Mouse (Mus musculus) brain, embryonic 18.5 days (tissue): Measurements from ENCODE around the gene Mmp20.
A peak's percentile ranks its signal among the peaks of the same experiment; 100 is the strongest.

Experiments
- DNase-seq: peaks from one replicate; pipeline ENCODE4 v3.0.0-alpha.2; 2012; ENCODE audit warnings: low read depth, low spot score

Gene Mmp20

GRCm38 (mm10) chr9:7689799-7690198, 61.8 kb downstream of the Mmp20 start:
- DNase-seq = no peak

DNA sequence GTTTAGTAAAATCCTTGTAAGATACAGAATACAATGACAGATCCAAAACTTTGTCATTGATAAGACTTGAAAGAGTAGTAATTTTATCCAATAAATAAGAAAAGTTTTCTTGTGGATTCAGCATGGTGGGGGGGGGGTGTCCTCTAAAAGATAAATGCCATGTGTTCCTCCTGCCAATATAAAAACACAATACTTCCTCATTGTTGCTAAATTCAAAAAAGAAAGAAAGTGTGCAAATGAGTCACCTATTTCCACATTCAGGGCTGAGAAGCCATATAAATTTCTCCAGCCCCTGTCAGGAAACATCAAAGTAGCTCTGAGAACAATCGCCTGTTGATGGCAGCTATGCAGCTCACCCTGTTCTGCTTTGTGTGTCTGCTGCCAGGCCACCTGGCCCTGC, 63.8 kb downstream of the Mmp20 start, which contains the start of gene Mmp7:
Mmp7 (plus strand) TSS at position 301 of the 400 bp plus-strand sequence.
- no peak for DNase-seq

DNA sequence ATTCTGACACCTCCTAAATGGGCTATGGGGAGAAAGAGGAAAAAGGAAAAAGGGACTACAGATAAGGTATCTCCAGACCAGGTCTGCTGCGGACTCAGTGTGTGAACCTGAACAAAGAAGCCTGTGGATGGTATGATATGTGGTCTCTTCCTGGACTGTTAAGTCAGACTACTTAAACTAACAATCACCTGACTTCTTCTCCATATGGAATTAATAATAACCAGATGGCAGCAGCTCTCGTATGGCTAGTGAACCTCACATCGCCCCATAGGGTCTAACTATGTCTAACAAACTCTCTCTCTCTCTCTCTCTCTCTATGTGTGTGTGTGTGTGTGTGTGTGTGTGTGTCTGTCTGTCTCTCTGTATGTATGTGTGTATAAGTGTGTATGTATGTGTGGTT, 65.9 kb downstream of the Mmp20 start:
- DNase-seq = no peak

DNA sequence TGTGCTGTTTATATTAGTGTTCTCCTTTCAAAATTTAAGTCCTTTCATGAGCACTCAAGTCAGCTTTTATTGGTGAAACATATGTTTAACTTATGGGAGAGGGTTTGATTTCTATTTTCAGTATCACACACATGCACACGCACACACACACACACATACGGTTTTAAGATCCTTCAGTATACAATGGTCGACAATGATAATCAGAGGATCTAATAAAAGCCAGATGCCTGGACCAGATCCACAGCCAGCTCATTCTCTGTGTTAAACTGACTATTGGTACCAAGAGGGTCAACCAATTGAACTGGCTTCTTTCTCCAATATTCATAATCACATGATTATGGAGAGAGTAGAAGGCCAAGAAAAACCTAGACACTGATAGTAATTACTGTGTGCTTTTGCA, 67.6 kb downstream of the Mmp20 start:
- DNase-seq = no peak

- DNase-seq = no peak
These were observed 80.7 kb downstream of the Mmp20 start for GRCm38 (mm10) chr9:7708698-7709097.

DNA sequence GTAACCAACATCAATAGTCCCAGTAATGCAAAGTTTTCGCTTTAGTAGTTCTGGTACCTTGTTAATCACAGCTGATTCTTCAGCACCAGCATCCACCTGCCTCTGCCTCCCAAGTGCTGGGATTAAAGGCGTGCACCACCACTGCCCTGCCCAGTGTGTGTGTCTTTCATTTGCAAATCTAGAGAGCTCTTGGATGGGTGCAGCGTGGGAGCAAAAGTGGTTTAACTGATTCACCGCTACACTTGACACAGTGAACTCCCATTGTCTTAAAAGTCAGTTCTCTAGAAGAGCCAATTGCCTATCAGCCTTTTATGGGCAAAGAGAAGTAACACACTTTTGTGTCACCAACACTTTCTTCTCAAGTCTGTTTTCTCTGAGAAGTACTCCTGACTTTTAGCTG, 83.2 kb downstream of the Mmp20 start:
- DNase-seq = no peak

DNA sequence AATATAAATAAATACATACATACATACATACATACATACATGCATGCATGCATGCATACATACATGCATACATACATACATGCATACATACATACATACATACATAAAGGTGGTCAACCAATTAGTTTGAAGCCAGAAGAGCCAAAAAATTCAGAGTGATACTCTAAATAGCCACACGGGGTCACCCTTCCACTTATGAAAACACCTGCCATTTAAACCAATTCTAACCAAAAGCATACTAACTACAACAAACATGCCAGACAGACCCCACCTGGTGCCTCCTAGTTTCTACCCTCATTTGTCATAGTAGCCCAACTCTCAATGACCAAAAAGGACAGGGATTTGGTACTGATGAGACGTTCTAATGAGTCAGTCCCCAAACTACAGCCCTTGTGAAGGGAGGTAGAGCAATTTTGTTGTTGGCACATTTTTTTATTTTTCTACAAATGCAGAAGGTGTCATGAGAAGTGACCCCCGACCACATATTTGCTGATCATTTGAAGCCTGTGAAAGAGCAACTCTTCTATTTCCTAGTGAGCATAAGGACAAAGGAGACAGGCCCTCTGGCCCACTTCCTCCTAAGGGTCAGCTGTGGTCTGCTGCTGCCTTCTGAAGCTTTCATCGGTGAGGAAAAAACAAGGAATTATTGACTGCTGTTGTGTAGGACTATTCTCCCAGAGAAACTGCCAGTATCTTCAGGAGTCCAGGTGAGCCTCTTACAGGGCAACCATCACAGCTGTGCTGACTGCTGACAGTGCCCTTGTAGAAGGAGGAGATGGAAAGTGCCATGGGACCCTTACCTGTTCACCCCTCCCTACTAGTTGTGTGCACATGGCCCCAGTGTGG, 86.3 kb downstream of the Mmp20 start:
- peak; percentile 14 for DNase-seq

DNA sequence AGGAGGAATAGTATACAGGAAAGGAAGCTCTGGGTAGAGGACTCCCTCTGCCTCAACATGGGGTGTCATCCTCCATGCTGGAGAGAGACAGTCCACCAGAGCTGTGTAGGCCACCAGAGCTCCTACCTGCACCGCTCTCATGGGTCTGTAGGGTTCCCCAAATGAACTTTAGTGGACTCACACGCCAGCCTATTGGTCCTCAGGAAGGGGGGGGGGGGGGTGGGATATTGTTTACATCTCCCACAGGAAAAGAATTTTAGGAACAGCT, 86.8 kb downstream of the Mmp20 start:
- DNase-seq = no peak

- DNase-seq = no peak
These were observed 93.5 kb downstream of the Mmp20 start for GRCm38 (mm10) chr9:7721543-7721942.
